Mouse (Mus musculus): ENCODE measurements around the gene Zfp202.
A peak's percentile ranks its signal among the peaks of the same experiment; 100 is the strongest.

The Zfp202 gene

DNA sequence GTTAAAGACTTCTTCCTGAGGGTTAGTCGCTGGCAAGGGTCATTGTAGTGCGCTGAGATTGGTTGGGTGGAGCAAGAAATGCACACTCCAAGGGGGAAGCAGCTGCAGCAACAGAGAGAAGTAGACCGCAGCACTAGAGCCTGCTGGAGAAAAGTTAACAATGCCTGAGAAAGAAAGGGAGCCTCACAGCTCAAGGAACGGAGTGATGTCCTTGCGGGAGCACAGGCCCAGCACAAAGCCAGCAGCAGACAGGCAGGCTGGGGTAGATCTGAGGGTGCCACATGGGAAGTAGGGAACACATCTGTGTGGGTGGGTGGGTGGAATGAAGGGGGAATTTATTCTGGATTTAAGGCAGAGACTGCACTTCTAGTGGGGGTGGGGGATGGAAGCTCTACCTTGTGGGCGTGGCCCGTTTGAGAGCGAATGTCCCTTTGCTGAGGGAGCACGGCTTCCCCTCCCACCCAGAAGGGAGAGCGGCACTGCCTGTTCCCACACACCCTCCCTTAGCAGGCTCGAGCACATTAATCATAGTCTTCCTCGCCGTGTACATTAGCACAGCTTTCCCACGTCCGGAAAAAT, 49.2 kb downstream of the Zfp202 start:
- peak; percentile 52 for DNase-seq

DNA sequence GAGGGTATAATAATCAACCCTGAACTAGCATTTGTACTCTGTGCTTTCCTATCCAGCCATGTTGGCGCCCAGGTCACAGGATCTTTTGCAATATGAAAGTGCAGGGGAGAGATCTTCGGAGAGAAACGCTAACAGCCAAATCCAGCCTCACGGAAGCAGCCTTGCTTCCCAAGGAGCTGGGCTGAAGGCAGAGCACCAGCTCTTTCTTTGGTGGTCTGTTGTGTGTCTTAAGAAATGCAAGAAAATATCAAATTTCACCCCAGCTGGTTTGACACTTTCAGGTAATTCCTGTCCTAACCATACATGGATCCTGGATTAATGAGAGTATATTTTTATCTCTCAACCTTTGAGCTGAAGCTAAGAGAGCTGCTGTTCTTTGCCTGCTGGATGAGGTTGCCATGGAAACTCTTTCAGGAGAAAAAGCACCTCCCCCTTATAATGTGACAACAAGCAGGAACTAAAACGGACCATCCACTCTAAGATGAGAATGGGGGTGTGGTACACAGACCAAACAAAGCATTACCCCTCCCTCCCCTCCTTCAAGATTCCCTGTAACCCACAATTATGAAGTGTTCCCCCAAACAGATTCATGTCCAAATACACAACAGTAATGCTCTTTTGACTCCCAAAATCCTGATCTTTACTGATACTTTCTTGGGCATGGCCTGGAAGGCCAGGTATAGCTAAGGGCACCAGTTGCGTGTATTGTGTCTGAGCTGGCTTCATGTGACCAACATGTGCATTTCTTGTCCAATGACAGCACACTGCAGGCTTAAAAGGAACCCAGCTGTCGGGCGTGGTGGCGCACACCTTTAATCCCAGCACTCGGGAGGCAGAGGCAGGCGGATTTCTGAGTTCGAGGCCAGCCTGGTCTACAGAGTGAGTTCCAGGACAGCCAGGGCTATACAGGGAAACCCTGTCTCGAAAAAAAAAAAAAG, 50.1 kb downstream of the Zfp202 start:
- peak; percentile 20 for DNase-seq

DNA sequence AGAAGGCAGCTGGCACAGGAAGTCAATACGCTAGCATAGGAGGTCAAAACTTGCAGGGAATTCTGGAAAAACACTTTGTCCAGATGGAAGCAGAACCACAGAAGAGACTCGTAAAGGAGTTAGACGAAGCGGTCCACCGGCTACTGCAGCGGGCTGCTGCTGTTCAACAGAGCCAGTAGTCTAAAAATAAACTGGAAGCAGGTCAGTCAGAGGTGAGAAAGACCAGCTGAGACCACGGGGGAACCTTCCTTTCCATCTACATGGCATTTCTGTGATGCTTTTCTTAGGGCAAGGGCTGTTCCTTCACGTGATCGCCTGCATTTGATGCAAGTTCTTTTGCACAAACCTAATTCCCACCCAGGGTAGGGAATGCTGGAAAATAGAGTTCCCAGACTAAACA, 53.4 kb downstream of the Zfp202 start:
- DNase-seq: no peak

DNA sequence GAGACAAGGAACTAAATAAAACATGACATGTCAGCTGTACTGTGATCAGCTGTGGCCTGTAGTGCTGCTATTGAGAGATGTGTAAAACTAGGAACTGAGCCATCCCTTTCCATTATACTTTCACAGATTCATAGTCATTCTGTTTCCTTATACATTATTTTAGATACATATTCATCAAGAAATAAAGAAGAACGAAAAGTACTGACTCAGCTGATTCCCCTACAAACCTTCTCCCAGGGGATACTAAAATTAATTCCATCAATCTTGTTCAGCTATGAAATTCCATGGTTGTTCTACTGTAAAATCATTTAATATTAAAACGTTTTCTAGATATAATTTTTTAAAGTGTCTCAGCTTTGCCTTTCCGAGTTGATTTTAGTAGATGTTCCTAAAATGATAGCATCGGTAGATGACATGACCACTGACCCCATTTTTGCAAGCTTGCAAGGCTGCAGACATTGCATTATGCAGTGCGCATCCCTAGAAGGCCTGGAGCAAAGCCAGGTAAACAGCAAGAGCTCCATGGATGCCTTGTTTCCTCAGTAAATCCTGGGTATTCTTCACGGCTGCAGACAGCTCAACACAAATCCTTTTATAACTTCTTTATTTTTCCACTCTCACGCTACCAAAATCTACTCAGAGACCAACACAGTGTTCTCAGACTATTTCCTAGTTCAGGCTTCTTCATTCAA, 54.0 kb downstream of the Zfp202 start:
- no peak for DNase-seq

DNA sequence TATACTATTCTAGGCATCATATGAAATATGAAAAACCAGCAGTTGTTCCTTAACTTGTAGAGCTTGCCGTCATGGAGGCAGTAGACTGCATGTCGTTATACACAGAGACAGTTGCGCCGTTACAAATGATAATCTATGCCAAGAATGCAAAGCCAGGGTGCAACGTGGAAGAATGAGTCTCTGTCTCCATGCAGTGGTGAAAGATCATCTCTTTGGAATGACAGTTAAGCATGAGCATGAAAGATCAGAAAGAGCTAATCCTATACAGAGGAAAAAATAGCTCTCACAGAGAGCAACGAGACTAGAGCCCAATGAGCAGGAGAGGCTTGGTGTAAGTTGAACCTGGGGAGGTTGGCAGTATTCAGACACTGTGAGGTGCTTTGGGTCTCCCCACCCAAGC, 54.6 kb downstream of the Zfp202 start:
- DNase-seq: no peak

DNA sequence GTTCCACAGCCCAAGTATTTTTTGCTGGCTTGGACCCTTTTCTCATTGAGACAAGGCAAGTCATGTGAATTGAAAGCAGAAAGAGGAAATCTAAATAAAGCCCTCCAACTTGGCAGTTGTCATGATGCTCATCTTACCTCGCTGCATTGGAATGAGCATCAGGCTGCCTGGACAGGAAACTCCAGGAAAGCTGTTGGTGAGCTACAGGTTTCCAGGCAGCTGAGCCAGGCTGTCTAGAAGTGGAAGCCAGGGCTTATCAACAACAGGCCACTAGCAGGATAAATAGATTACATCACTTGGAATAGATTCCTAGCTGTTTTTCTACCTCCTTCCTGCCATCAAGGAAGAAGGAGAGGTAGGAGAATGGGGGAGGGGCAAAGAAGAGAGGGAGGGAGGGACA, 57.0 kb downstream of the Zfp202 start:
- no peak for DNase-seq

DNA sequence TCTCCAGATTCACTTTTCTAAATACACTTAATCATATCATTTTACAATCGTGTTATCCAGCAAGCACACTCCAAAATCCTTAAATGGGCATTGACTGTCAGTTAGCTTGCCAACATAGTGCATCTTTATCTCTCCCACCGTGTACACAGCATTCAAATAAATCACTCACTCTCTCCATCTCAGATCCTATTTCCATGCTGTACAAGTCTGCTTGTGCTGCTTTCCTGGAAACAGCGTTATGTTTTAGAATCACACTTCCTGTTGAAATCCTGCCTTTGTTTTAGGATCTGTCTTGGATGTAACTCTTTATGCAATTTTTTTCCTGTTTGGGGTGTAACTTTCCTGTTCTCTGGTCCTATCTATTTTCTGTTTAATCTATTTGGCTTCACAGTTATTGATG, 60.3 kb downstream of the Zfp202 start:
- no peak for DNase-seq

Measured in right cerebral cortex, postnatal 14 days (tissue).